In genomic region chr9:56160341-56161141, GRCm38 (mm10) we compare ENCODE assay signal across 8 mouse cellular contexts. TPM values are rescaled to one million over a fixed set of nuclear protein-coding genes. Genes with fewer than 3 reads are reported as not detected.
DNase-seq lines count a peak whose midpoint lies in the region; TF ChIP-seq lines count a peak whose summit lies in the region.

No protein-coding gene starts in this region.

- no peaks in the 10 kb centered on the region for H3K36me3 ChIP-seq in megakaryocyte, embryonic 14.5 days (replicated peaks; ENCODE audit: low read length)

- no peaks in the 10 kb centered on the region for H3K9me3 ChIP-seq in megakaryocyte, embryonic 14.5 days

- DNase-seq in adipocyte (ENCODE audit: low spot score) = peak; percentile 76
- DNase-seq in gastrocnemius, postnatal 10 days = peak; percentile 90
- peak; percentile 89 for DNase-seq in induced T-regulatory cell, adult 2 months (ENCODE audit: low read depth)
- DNase-seq in left cerebral cortex, adult 9 months (ENCODE audit: low spot score in 2 of 2) = peak; percentile 83 to 91
- DNase-seq in right cerebral cortex, postnatal 10 days (ENCODE audit: low spot score in 2 of 2) = peak; percentile 97
- DNase-seq in urinary bladder, postnatal 14 days (ENCODE audit: low spot score) = peak; percentile 89

- peaks cover 9% of the 10 kb centered on the region for H3K4me1 ChIP-seq in cortical plate, adult 2 months (ENCODE audit: control insufficient read depth, insufficient read depth, low read length)
- peaks cover 27% of the 10 kb centered on the region for H3K4me1 ChIP-seq in megakaryocyte, embryonic 14.5 days

- peak overlapping the region; percentile 95 for H3K27ac ChIP-seq in cortical plate, adult 2 months (ENCODE audit: insufficient read depth, low read length)

- peak; percentile 66; the same call in 1 of the 2 replicates for TF ChIP-seq POLR2A in cortical plate, adult 2 months (IDR thresholded peaks at IDR 0.05; ENCODE audit: extremely low read depth, insufficient read depth, low read length)

- peaks cover 25% of the 10 kb centered on the region for H3K27me3 ChIP-seq in megakaryocyte, embryonic 14.5 days (replicated peaks)

- TF ChIP-seq CTCF in cortical plate, adult 2 months (IDR thresholded peaks at IDR 0.05; ENCODE audit: extremely low read depth, insufficient read depth, low read length) = no peak

- H3K4me3 ChIP-seq in cortical plate, adult 2 months (ENCODE audit: insufficient read depth, low read length) = peak overlapping the region; percentile 95
- H3K4me3 ChIP-seq in megakaryocyte, embryonic 14.5 days (replicated peaks) = peak overlapping the region; percentile 95

RNA-seq across cellular contexts. Expression of gene Tspan3, which starts 4.7 kb away (rescaled TPM):
- polyA plus RNA-seq in cortical plate, adult 2 months (2012; rRNA removed) = 452 and 461 TPM in 2 replicates
- total RNA-seq in gastrocnemius, postnatal 10 days (2021) = 100 to 1,000 TPM; 158 to 160 TPM
- polyA plus RNA-seq in megakaryocyte, embryonic 14.5 days (2012; ENCODE audit: insufficient read depth, low replicate concordance) = 2.3 and 6.0 TPM in 2 replicates

Comparison
In these comparisons a context has a peak if more than half of its experiments do, and no peak if none do; other contexts are left out.
1. Peak in every context shown above with its lines: DNase-seq, H3K4me3 ChIP-seq and H3K27ac ChIP-seq.
2. RNA of gene Tspan3, which starts 4.7 kb away (polyA plus RNA-seq): 452 to 461 TPM in cortical plate, adult 2 months; 2.3 to 6.0 TPM in megakaryocyte, embryonic 14.5 days; every median in the first group is over 10 times any median in the second.